Mouse (Mus musculus): Measurements from ENCODE around the gene Pde8b.

- no peak for TF ChIP-seq CTCF (IDR thresholded peaks at IDR 0.05; ENCODE audit: low read depth)
- TF ChIP-seq EP300 (IDR thresholded peaks at IDR 0.05; ENCODE audit: low read depth), result no peak
Measured at GRCm38 (mm10) chr13:95189111-95189510, 61.0 kb downstream of the Pde8b start.
